Mouse (Mus musculus) intestine, embryonic 14.5 days (tissue): Measurements from ENCODE around the gene Myh11. TPM values are rescaled to one million over a fixed set of nuclear protein-coding genes. Genes with fewer than 3 reads are reported as not detected.
"Not testable (repeated sequence)": the region's sequence is repeated elsewhere in the genome, so short reads cannot be mapped to it uniquely, and the experiment has no call there.

Experiments
- ATAC-seq: fragments of 200-750 bp; cut with Nextera tagmentation; replicated peaks from 2 replicates; pipeline ENCODE4 v1.8.0; 2017; ENCODE audit warnings: low read depth, moderate number of reproducible peaks, moderate TSS enrichment, moderate library complexity; ENCODE audit not compliant: low FRiP score, low TSS enrichment
- DNase-seq: peaks from one replicate; pipeline ENCODE4 v3.0.0-alpha.2; 2018; ENCODE audit warnings: low spot score
- H3K27ac ChIP-seq: fragments of 300-500 bp; sonication (generic); 2 replicates; pipeline ENCODE4 v1.5.1; 2014; ENCODE audit warnings: low read depth, mild to moderate bottlenecking, control low read depth
- H3K27me3 ChIP-seq: fragments of 300-500 bp; sonication (generic); replicated peaks from 2 replicates; pipeline ENCODE4 v1.6.1; 2014; ENCODE audit warnings: low read length, control low read depth; ENCODE audit not compliant: control insufficient read depth, insufficient read depth
- H3K36me3 ChIP-seq: fragments of 300-500 bp; sonication (generic); 2 replicates; pipeline ENCODE4 v1.6.1; 2014; ENCODE audit warnings: low read length, control low read depth; ENCODE audit not compliant: control insufficient read depth, insufficient read depth
- H3K4me1 ChIP-seq: fragments of 300-500 bp; sonication (generic); replicated peaks from 2 replicates; pipeline ENCODE4 v1.6.1; 2014; ENCODE audit warnings: low read length, control low read depth, mixed read lengths; ENCODE audit not compliant: control insufficient read depth, insufficient read depth
- H3K4me2 ChIP-seq: fragments of 300-500 bp; sonication (generic); 2 replicates; pipeline ENCODE4 v1.6.1; 2014; ENCODE audit warnings: low read length
- H3K4me3 ChIP-seq: fragments of 300-500 bp; sonication (generic); 2 replicates; pipeline ENCODE4 v1.5.1; 2014; ENCODE audit warnings: low read depth, low read length, control low read depth, mixed read lengths
- H3K9ac ChIP-seq: fragments of 300-500 bp; sonication (generic); 2 replicates; pipeline ENCODE4 v1.6.1; 2014; ENCODE audit warnings: mild to moderate bottlenecking, low read length
- H3K9me3 ChIP-seq: fragments of 300-500 bp; sonication (generic); 2 replicates; pipeline ENCODE4 v1.6.1; 2016; ENCODE audit warnings: low read length, control low read depth; ENCODE audit not compliant: control insufficient read depth
- WGBS: fragments of 180-500 bp; shearing (Covaris S2); extraction: QIAGEN DNeasy Blood & Tissue Kit; methylation state at CpG from one replicate; pipeline ENCODE4 v1.1.7; 2014; 5-methylcytosine and 5-hydroxymethylcytosine counted together
- polyA plus RNA-seq: library from polyadenylated mRNA; unstranded; fragments of >200 nt; fragmentation: Nextera tagmentation; extraction: Ambion mirVana; gene quantifications from 2 replicates; pipeline ENCODE4 v1.2.1, GENCODE M21; 2014

Gene Myh11
- polyA plus RNA-seq, 1 experiment from 2014 or later, result 215 TPM

GRCm38 (mm10) chr16:14163731-14164130 lies 127.4 kb downstream of the Myh11 start:
- ATAC-seq (no peak), DNase-seq (no peak)
- H3K9ac ChIP-seq, result peak overlapping the region; percentile 84
- H3K9me3 ChIP-seq, result no peaks in the 10 kb centered on the region
- WGBS, result 3% methylated on average over 10 of the region's 10 CpGs
- H3K27ac ChIP-seq, result peak overlapping the region; percentile 84; the same call in 1 of the 2 replicates
- H3K4me1 ChIP-seq, result peaks cover 7% of the 10 kb centered on the region; the same call in 1 of the 2 replicates
- no peaks in the 10 kb centered on the region for H3K27me3 ChIP-seq
- H3K4me2 ChIP-seq, result peak overlapping the region; percentile 60
- peaks cover 6% of the 10 kb centered on the region for H3K36me3 ChIP-seq
- H3K4me3 ChIP-seq, result peak overlapping the region; percentile 81

- peak within 1 kb of the TSS; percentile 84 for H3K9ac ChIP-seq
- peaks cover 11% of the 10 kb centered on the region; the same call in 1 of the 2 replicates for H3K4me1 ChIP-seq
- no peaks in the 10 kb centered on the region for H3K27me3 ChIP-seq
- H3K9me3 ChIP-seq, result no peaks in the 10 kb centered on the region
- peak within 1 kb of the TSS; percentile 60 for H3K4me2 ChIP-seq
- H3K4me3 ChIP-seq, result peak within 1 kb of the TSS; percentile 81
- DNase-seq (peak; percentile 91), ATAC-seq (peak; percentile 91)
- under 1% methylated on average over 40 of the region's 43 CpGs for WGBS
- H3K36me3 ChIP-seq, result no peaks in the 10 kb centered on the region
- peak within 1 kb of the TSS; percentile 84 for H3K27ac ChIP-seq
Observed at GRCm38 (mm10) chr16:14162988-14163416, 128.2 kb downstream of the Myh11 start, which contains the start of the genes Nde1 and Marf1. Nde1 (plus strand) TSS chr16:14163275. Marf1 (minus strand) TSS chr16:14163351.

DNA sequence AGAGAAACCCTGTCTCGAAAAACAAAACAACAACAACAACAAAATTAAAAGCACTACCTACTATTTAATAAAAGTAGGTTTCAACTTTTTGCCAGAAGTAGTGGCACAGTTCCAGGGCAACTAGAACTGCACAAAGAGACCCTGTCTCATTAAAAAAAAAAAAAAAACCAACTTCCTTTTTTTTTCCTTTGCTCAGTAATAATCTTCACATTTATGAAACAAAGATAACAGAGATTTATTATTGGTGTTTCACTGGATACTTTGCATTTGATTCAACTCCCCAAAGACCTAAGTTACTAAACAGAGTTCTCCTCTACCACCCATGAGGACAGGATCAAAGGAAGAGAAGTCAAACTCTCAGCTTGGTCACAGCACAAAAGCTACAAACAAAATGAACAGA lies 130.2 kb downstream of the Myh11 start:
- ATAC-seq, result no peak
- H3K9me3 ChIP-seq, result no peaks in the 10 kb centered on the region
- 75% methylated on average over 1 of the region's 1 CpGs for WGBS
- peaks cover 13% of the 10 kb centered on the region; the same call in 1 of the 2 replicates for H3K4me1 ChIP-seq
- no peak overlapping the region for H3K9ac ChIP-seq
- H3K4me2 ChIP-seq, result no peak overlapping the region
- H3K27me3 ChIP-seq, result no peaks in the 10 kb centered on the region
- 0 out of 2 replicates have a peak, but pooled peaks cover 4% of the 10 kb centered on the region for H3K36me3 ChIP-seq
- no peak overlapping the region for H3K4me3 ChIP-seq
- no peak overlapping the region for H3K27ac ChIP-seq
- no peak for DNase-seq

DNA sequence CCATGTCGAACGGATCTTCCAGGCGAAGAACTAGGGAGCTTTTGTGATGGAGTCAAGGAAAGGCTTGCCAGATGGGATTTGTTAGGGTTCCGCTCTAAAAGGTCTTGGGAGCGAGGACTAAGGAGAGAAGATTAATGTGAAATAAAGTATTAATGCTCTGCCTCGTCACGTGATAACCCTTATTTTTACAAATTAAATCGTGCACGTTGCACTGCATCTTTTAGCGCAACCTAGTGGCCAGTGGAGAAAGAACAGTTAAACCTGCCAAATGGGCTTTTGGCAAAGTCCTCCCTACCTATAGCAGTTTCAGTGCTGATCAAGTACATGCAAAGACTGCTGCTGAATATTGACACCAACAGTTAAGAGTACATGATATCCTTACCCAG lies 131.4 kb downstream of the Myh11 start:
- Histone ChIP-seq H3K4me1 (peaks cover 13% of the 10 kb centered on the region; the same call in 1 of the 2 replicates), H3K4me2 (peak overlapping the region; percentile 65), H3K9me3 (no peaks in the 10 kb centered on the region), H3K9ac (peak overlapping the region; percentile 88), H3K27ac (peak overlapping the region; percentile 98), H3K4me3 (peak overlapping the region; percentile 79), H3K27me3 (no peaks in the 10 kb centered on the region), H3K36me3 (0 out of 2 replicates have a peak, but pooled peaks cover 4% of the 10 kb centered on the region)
- DNase-seq (no peak), ATAC-seq (peak; percentile 9; the same call in 1 of the 2 replicates)
- WGBS, result under 1% methylated on average over 10 of the region's 10 CpGs

GRCm38 (mm10) chr16:14158936-14159745 lies 132.0 kb downstream of the Myh11 start:
- Histone ChIP-seq H3K36me3 (0 out of 2 replicates have a peak, but pooled peaks cover 4% of the 10 kb centered on the region), H3K4me1 (peaks cover 7% of the 10 kb centered on the region; the same call in 1 of the 2 replicates), H3K4me3 (peak overlapping the region; percentile 79)

GRCm38 (mm10) chr16:14158536-14158935 lies 132.6 kb downstream of the Myh11 start:
- DNase-seq (no peak), ATAC-seq (no peak)
- Histone ChIP-seq H3K4me1 (peaks cover 5% of the 10 kb centered on the region; the same call in 1 of the 2 replicates), H3K9me3 (no peaks in the 10 kb centered on the region), H3K27ac (peak overlapping the region; percentile 30; the same call in 1 of the 2 replicates), H3K36me3 (peaks cover 7% of the 10 kb centered on the region), H3K9ac (peak overlapping the region; percentile 69), H3K4me2 (peak overlapping the region; percentile 80), H3K27me3 (no peaks in the 10 kb centered on the region), H3K4me3 (peak overlapping the region; percentile 63)
- 9% methylated on average over 7 of the region's 7 CpGs for WGBS

More at GRCm38 (mm10) chr16:14158936-14159745, 132.0 kb downstream of the Myh11 start:
- Histone ChIP-seq H3K9me3 (no peaks in the 10 kb centered on the region), H3K27ac (peak overlapping the region; percentile 98), H3K4me2 (peak overlapping the region; percentile 80), H3K9ac (peak overlapping the region; percentile 88), H3K27me3 (no peaks in the 10 kb centered on the region)
- under 1% methylated on average over 53 of the region's 58 CpGs for WGBS
- DNase-seq (peak; percentile 99), ATAC-seq (peak; percentile 92)

GRCm38 (mm10) chr16:14156312-14156711 lies 134.9 kb downstream of the Myh11 start:
- Histone ChIP-seq H3K4me1 (peaks cover 5% of the 10 kb centered on the region; the same call in 1 of the 2 replicates), H3K9me3 (no peaks in the 10 kb centered on the region), H3K4me2 (no peak overlapping the region), H3K36me3 (peaks cover 29% of the 10 kb centered on the region), H3K4me3 (no peak overlapping the region), H3K9ac (no peak overlapping the region), H3K27ac (no peak overlapping the region), H3K27me3 (no peaks in the 10 kb centered on the region)
- 87% methylated on average over 5 of the region's 6 CpGs for WGBS
- ATAC-seq, result no peak
- no peak for DNase-seq

DNA sequence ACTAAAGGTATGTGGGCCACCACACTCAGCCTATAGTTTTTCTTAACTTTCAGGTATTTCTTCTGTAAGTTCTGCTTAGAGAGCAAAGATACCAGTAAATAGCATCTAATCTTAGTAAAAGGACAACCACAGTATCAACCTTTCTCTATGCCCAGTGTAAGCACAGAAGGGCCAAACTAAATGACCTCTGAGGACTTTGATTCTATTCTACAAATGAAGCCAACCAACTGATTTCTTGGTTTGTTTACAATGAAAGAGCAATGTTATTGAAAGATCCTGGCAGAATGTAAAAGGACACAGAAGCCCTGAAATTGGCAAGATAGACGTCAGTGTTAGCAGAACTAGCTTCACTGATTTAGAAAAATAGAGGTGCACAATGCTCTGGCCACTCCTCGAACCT lies 135.5 kb downstream of the Myh11 start:
- not testable (repeated sequence) for H3K27ac ChIP-seq, ATAC-seq, H3K27me3 ChIP-seq, H3K9ac ChIP-seq, H3K4me2 ChIP-seq, H3K9me3 ChIP-seq, DNase-seq, H3K4me3 ChIP-seq, H3K4me1 ChIP-seq
- 44% methylated on average over 1 of the region's 2 CpGs for WGBS
- H3K36me3 ChIP-seq, result peaks cover 36% of the 10 kb centered on the region
